Mouse (Mus musculus) liver (tissue): ENCODE measurements at regions not wholly inside any gene's neighbourhood (a gene's known extent, or its start where the extent isn't known, plus 50 kb on each side); places are given as distances from the start of the nearest gene placed in this dataset.

Source experiments
- DNase-seq: peaks from one replicate; pipeline ENCODE4 v3.0.0-alpha.2; 2020; ENCODE audit warnings: mixed read lengths

- DNase-seq: no peak
Measured at GRCm38 (mm10) chr13:47998495-47998894, 262.5 kb upstream of the Id4 start.

- no peak for DNase-seq
Measured at GRCm38 (mm10) chr13:47999399-47999798, 261.6 kb upstream of the Id4 start.

GRCm38 (mm10) chr13:48003126-48003525 lies 257.9 kb upstream of the Id4 start:
- DNase-seq: no peak

GRCm38 (mm10) chr13:48013336-48013750 lies 247.7 kb upstream of the Id4 start:
- no peak for DNase-seq

- DNase-seq: no peak
Measured at GRCm38 (mm10) chr13:48015296-48015695, 245.7 kb upstream of the Id4 start.

GRCm38 (mm10) chr13:48016051-48016450 lies 245.0 kb upstream of the Id4 start:
- DNase-seq: no peak

- DNase-seq: no peak
Measured at GRCm38 (mm10) chr13:48016606-48017005, 244.4 kb upstream of the Id4 start.

- no peak for DNase-seq
Measured at GRCm38 (mm10) chr13:48017649-48018048, 243.4 kb upstream of the Id4 start.

- DNase-seq: no peak
Measured at GRCm38 (mm10) chr13:48018606-48019005, 242.4 kb upstream of the Id4 start.

GRCm38 (mm10) chr13:48022958-48023615 lies 237.9 kb upstream of the Id4 start:
- no peak for DNase-seq

GRCm38 (mm10) chr13:48027775-48028489 lies 233.1 kb upstream of the Id4 start:
- DNase-seq: peak; percentile 10

GRCm38 (mm10) chr13:48031491-48031890 lies 229.5 kb upstream of the Id4 start:
- DNase-seq: no peak

- no peak for DNase-seq
Measured at GRCm38 (mm10) chr13:48042172-48042571, 218.9 kb upstream of the Id4 start.

- DNase-seq: no peak
Measured at GRCm38 (mm10) chr13:48042572-48042971, 218.5 kb upstream of the Id4 start.

- no peak for DNase-seq
Measured at GRCm38 (mm10) chr13:48046201-48046750, 214.8 kb upstream of the Id4 start.

- DNase-seq: no peak
Measured at GRCm38 (mm10) chr13:48049796-48050195, 211.2 kb upstream of the Id4 start.

- DNase-seq: no peak
Measured at GRCm38 (mm10) chr13:48074630-48075029, 186.4 kb upstream of the Id4 start.

GRCm38 (mm10) chr13:48075315-48075714 lies 185.7 kb upstream of the Id4 start:
- DNase-seq: no peak

GRCm38 (mm10) chr13:48078214-48078613 lies 182.8 kb upstream of the Id4 start:
- no peak for DNase-seq

GRCm38 (mm10) chr13:48083294-48083693 lies 177.7 kb upstream of the Id4 start:
- DNase-seq: no peak

- no peak for DNase-seq
Measured at GRCm38 (mm10) chr13:48083807-48084206, 177.2 kb upstream of the Id4 start.

- no peak for DNase-seq
Measured at GRCm38 (mm10) chr13:48094275-48095035, 166.6 kb upstream of the Id4 start.

GRCm38 (mm10) chr13:48102156-48102555 lies 158.9 kb upstream of the Id4 start:
- DNase-seq: no peak
